Mouse (Mus musculus): ENCODE results near the gene Tmem189. TPM values are rescaled to one million over a fixed set of nuclear protein-coding genes. Genes with fewer than 3 reads are reported as not detected.

Gene Tmem189
- polyA plus RNA-seq, 1 experiment from 2014 or later = 28.6 TPM

DNA sequence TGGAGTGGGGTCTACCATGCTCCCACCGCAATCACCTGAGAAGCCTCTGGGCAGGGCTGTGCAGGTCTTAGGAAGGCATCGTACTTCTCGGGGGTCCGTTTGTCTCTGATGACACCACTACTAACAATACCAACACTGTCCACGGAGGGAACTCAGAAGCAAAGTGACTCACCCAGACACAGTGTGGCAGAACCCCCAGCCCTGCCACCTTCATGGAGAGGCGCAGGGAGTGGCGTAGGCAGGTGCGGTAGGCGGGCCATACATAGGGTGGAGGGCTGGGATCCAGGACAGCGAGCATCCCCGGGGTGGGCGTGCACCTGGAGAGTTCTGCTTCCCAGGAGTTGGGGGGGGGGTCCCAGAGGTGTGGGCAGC lies 1.5 kb downstream of the Tmem189 start:
- H3K4me1 ChIP-seq (ENCODE audit: control insufficient read depth, insufficient read depth, low read length) = peaks cover 28% of the 10 kb centered on the region
- peaks cover 4% of the 10 kb centered on the region; the same call in 1 of the 2 replicates for H3K36me3 ChIP-seq (ENCODE audit: control insufficient read depth, insufficient read depth, low read length)
- peak overlapping the region; percentile 87 for H3K4me2 ChIP-seq (ENCODE audit: low read depth, low read length)
- WGBS = 20% methylated on average over 12 of the region's 12 CpGs
- no peaks in the 10 kb centered on the region for H3K27me3 ChIP-seq (replicated peaks; ENCODE audit: control insufficient read depth, insufficient read depth, low read length)
- H3K9ac ChIP-seq (ENCODE audit: low read depth, low read length) = peak overlapping the region; percentile 92
- peak overlapping the region; percentile 85 for H3K4me3 ChIP-seq (ENCODE audit: low read length)
- no peaks in the 10 kb centered on the region for H3K9me3 ChIP-seq (ENCODE audit: control insufficient read depth, low read length)
- H3K27ac ChIP-seq (ENCODE audit: low read length) = peak overlapping the region; percentile 95
- peak; percentile 57 for ATAC-seq

DNA sequence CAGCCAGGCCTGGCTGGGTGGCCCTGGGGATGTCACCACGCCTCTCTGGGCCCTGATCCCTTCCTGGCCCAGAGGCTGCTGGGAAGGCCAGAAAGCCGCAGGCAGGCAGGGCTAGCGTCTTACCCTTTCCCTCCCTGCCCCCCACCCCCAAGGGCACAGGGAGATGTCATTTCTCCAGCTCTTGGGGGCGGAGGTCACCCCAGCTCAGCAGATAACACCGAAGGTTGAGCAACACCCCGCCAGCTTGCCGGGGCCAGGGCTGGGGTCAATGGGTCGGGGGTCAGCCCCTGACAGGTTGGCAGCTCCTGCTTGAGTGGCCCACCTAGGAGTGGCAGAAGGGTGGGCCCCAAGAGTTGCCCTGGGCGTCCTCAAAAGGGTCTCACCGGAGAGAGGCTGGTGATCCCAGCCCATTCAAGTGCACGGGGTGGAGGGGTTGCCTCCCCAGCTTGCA lies 1.9 kb downstream of the Tmem189 start:
- Histone ChIP-seq H3K9ac (ENCODE audit: low read depth, low read length) (peak overlapping the region; percentile 92), H3K27me3 (replicated peaks; ENCODE audit: control insufficient read depth, insufficient read depth, low read length) (no peaks in the 10 kb centered on the region), H3K4me3 (ENCODE audit: low read length) (0 out of 2 replicates have a peak overlapping the region, but pooled peaks have one; percentile 85), H3K9me3 (ENCODE audit: control insufficient read depth, low read length) (no peaks in the 10 kb centered on the region), H3K4me1 (ENCODE audit: control insufficient read depth, insufficient read depth, low read length) (peaks cover 28% of the 10 kb centered on the region), H3K36me3 (ENCODE audit: control insufficient read depth, insufficient read depth, low read length) (peaks cover 4% of the 10 kb centered on the region; the same call in 1 of the 2 replicates), H3K4me2 (ENCODE audit: low read depth, low read length) (peak overlapping the region; percentile 87), H3K27ac (ENCODE audit: low read length) (peak overlapping the region; percentile 95)
- 46% methylated on average over 11 of the region's 11 CpGs for WGBS
- peak; percentile 10 for ATAC-seq

DNA sequence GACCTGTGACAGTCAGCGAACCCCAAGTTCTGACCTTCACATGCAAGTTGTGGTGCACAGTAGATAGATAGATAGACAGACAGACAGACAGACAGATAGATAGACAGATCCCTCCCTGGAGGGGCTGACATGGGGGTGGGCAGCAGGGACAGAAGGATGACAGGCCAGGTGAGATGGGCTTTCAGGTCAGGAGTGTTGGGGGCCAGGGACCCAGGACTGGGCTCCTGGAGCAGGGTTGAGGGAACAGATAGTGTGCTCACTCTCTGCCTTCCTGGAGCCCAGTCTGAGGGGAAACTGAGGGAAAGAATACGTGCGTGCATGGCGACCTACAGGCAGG lies 2.4 kb downstream of the Tmem189 start:
- Histone ChIP-seq H3K9ac (ENCODE audit: low read depth, low read length) (peak overlapping the region; percentile 20; the same call in 1 of the 2 replicates), H3K9me3 (ENCODE audit: control insufficient read depth, low read length) (no peaks in the 10 kb centered on the region), H3K36me3 (ENCODE audit: control insufficient read depth, insufficient read depth, low read length) (peaks cover 4% of the 10 kb centered on the region; the same call in 1 of the 2 replicates), H3K27ac (ENCODE audit: low read length) (no peak overlapping the region), H3K27me3 (replicated peaks; ENCODE audit: control insufficient read depth, insufficient read depth, low read length) (no peaks in the 10 kb centered on the region), H3K4me3 (ENCODE audit: low read length) (no peak overlapping the region), H3K4me1 (ENCODE audit: control insufficient read depth, insufficient read depth, low read length) (peaks cover 28% of the 10 kb centered on the region), H3K4me2 (ENCODE audit: low read depth, low read length) (no peak overlapping the region)
- 91% methylated on average over 4 of the region's 4 CpGs for WGBS
- no peak for ATAC-seq

DNA sequence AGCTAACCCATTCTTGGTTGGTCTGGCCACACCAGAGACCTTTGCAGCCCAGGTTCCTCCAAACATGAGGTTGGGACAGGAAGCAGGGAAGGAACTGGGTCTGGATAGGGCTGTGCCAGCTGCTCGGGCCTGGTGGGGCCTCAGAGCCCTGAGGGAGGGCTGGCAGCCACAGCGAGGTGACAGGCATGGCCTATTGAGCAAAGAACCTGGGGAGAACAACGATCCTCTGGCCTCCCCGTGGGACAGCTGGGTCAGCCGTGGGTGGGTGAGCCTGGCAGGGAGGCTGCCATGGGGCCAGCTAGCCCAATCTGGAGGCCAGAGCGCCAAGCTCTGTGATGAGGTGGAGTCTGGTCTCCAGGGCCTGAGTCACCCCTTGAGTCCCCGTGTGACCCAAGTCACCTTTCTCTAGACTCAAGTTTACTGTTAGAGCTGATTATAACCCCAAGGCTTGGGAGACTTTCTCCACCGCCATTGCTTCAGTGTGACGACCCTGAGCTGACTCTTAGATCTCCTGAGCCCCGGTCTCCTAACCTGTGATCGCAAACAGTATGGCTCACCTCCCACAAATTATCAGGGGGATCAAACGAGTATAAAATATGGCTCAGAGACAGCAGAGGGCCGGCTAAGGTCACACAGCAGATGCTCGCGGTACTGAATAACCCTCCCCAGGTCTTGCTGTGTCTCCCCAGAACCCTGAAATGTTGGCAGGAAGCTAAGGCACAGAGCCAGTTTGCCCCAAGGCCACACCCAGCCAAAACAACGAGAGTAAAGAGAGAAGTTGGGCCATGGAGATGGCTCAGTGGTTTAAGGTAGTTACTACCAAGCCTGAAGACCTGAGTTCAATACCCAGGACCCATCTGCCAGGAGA lies 3.0 kb downstream of the Tmem189 start:
- no peak overlapping the region for H3K27ac ChIP-seq (ENCODE audit: low read length)
- H3K4me1 ChIP-seq (ENCODE audit: control insufficient read depth, insufficient read depth, low read length) = peaks cover 23% of the 10 kb centered on the region
- WGBS = 79% methylated on average over 16 of the region's 16 CpGs
- ATAC-seq = no peak
- H3K4me3 ChIP-seq (ENCODE audit: low read length) = no peak overlapping the region
- H3K27me3 ChIP-seq (replicated peaks; ENCODE audit: control insufficient read depth, insufficient read depth, low read length) = no peaks in the 10 kb centered on the region
- H3K9ac ChIP-seq (ENCODE audit: low read depth, low read length) = no peak overlapping the region
- H3K9me3 ChIP-seq (ENCODE audit: control insufficient read depth, low read length) = no peaks in the 10 kb centered on the region
- H3K4me2 ChIP-seq (ENCODE audit: low read depth, low read length) = no peak overlapping the region
- H3K36me3 ChIP-seq (ENCODE audit: control insufficient read depth, insufficient read depth, low read length) = peaks cover 4% of the 10 kb centered on the region; the same call in 1 of the 2 replicates

DNA sequence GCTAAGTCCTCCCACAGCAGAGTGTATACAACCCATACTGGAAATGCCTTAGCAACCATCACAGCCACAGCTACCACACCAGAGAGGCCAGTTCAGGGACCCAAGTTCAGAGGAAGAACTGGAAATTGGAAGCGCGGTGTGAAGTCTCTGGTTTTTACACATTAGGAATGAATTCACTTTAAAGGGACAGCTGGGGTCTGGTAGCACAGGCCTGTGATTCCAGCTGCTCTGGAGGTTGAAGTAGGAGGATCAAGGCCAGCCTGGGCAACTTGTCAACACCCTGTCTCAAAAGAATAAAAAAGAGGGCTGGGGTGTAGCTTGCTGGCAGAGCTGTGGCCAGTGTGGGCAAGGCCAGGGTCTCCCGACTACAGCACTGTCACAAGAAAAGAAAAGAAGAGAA lies 3.8 kb downstream of the Tmem189 start:
- Histone ChIP-seq H3K9ac (ENCODE audit: low read depth, low read length) (no peak overlapping the region), H3K27me3 (replicated peaks; ENCODE audit: control insufficient read depth, insufficient read depth, low read length) (no peaks in the 10 kb centered on the region), H3K27ac (ENCODE audit: low read length) (no peak overlapping the region), H3K4me3 (ENCODE audit: low read length) (no peak overlapping the region), H3K9me3 (ENCODE audit: control insufficient read depth, low read length) (no peaks in the 10 kb centered on the region), H3K4me1 (ENCODE audit: control insufficient read depth, insufficient read depth, low read length) (peaks cover 16% of the 10 kb centered on the region), H3K4me2 (ENCODE audit: low read depth, low read length) (no peak overlapping the region), H3K36me3 (ENCODE audit: control insufficient read depth, insufficient read depth, low read length) (no peaks in the 10 kb centered on the region)
- 74% methylated on average over 3 of the region's 3 CpGs for WGBS
- ATAC-seq = no peak

DNA sequence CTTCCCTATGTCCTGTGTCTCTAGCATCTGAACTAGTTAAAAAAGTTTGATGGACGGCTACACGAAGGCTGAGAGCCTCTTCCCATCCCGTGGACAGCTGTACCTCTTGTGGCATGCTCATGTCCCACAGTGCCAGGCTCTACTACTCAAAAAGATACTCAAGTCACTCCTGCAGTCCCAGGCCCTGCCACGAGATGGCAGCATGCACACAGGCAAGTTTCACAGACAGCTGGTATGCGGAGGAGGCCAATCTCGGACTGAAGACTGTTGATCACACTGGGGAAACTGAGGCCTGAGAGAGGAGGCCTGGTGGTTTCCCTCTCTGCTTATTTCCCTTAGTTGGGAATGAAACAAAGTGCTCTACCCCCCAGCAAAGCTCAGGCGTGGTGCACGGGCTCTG lies 4.5 kb downstream of the Tmem189 start:
- peaks cover 10% of the 10 kb centered on the region; the same call in 1 of the 2 replicates for H3K4me1 ChIP-seq (ENCODE audit: control insufficient read depth, insufficient read depth, low read length)
- no peaks in the 10 kb centered on the region for H3K27me3 ChIP-seq (replicated peaks; ENCODE audit: control insufficient read depth, insufficient read depth, low read length)
- H3K4me2 ChIP-seq (ENCODE audit: low read depth, low read length) = no peak overlapping the region
- H3K36me3 ChIP-seq (ENCODE audit: control insufficient read depth, insufficient read depth, low read length) = no peaks in the 10 kb centered on the region
- ATAC-seq = no peak
- 8% methylated on average over 8 of the region's 8 CpGs for WGBS
- H3K27ac ChIP-seq (ENCODE audit: low read length) = no peak overlapping the region
- no peaks in the 10 kb centered on the region for H3K9me3 ChIP-seq (ENCODE audit: control insufficient read depth, low read length)
- no peak overlapping the region for H3K9ac ChIP-seq (ENCODE audit: low read depth, low read length)
- H3K4me3 ChIP-seq (ENCODE audit: low read length) = no peak overlapping the region

DNA sequence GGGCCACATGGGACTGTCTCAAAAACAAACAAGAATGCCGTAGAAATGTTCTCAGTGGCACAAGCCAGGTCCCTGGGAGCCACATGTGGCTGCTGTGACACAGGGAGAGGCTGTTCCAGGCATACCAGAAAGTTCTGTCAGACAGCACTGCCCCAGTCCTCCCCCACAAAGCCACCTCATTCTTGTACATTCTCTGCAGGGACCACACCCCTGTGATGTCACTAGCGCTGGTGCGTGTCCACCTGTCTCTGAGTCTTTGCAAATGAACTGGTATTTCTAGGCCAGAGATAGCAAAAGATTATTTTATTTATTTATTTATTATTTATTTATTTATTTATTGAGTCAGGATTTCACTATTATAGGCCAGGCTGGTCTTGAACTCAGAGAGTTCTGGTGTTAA lies 5.9 kb downstream of the Tmem189 start:
- WGBS = 71% methylated on average over 3 of the region's 3 CpGs
- ATAC-seq = no peak
- H3K27ac ChIP-seq (ENCODE audit: low read length) = no peak overlapping the region

DNA sequence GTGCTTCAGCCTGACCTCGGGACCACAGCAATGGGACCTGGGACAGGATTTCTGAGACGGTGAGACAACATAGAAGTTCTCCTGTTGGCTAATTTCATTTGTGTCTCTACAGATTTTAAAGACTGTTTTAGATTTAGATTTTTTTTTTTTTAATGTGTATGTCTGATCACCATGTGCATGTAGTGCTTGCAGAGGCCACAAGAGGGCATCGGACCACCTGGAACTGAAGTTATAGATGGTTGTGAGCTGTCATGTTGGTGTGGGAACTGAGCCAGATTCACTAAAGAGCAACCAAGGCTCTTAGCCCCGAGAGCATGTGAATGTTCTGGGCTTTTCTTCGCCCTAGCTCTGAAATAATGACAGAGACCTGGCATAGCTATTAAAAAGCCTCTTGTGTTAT lies 9.0 kb downstream of the Tmem189 start:
- no peaks in the 10 kb centered on the region for H3K36me3 ChIP-seq (ENCODE audit: control insufficient read depth, insufficient read depth, low read length)
- H3K9ac ChIP-seq (ENCODE audit: low read depth, low read length) = no peak overlapping the region
- WGBS = 48% methylated on average over 5 of the region's 5 CpGs
- no peak for ATAC-seq
- H3K4me2 ChIP-seq (ENCODE audit: low read depth, low read length) = no peak overlapping the region
- no peak overlapping the region for H3K27ac ChIP-seq (ENCODE audit: low read length)
- H3K4me1 ChIP-seq (ENCODE audit: control insufficient read depth, insufficient read depth, low read length) = 0 out of 2 replicates have a peak, but pooled peaks cover 4% of the 10 kb centered on the region
- H3K4me3 ChIP-seq (ENCODE audit: low read length) = no peak overlapping the region
- no peaks in the 10 kb centered on the region for H3K27me3 ChIP-seq (replicated peaks; ENCODE audit: control insufficient read depth, insufficient read depth, low read length)
- no peaks in the 10 kb centered on the region for H3K9me3 ChIP-seq (ENCODE audit: control insufficient read depth, low read length)

More for the DNA sequence above, 5.9 kb downstream of the Tmem189 start:
- peaks cover 12% of the 10 kb centered on the region; the same call in 1 of the 2 replicates for H3K4me1 ChIP-seq (ENCODE audit: control insufficient read depth, insufficient read depth, low read length)
- no peaks in the 10 kb centered on the region for H3K27me3 ChIP-seq (replicated peaks; ENCODE audit: control insufficient read depth, insufficient read depth, low read length)
- H3K4me3 ChIP-seq (ENCODE audit: low read length) = no peak overlapping the region
- no peaks in the 10 kb centered on the region for H3K9me3 ChIP-seq (ENCODE audit: control insufficient read depth, low read length)
- H3K9ac ChIP-seq (ENCODE audit: low read depth, low read length) = no peak overlapping the region
- H3K36me3 ChIP-seq (ENCODE audit: control insufficient read depth, insufficient read depth, low read length) = no peaks in the 10 kb centered on the region
- no peak overlapping the region for H3K4me2 ChIP-seq (ENCODE audit: low read depth, low read length)

DNA sequence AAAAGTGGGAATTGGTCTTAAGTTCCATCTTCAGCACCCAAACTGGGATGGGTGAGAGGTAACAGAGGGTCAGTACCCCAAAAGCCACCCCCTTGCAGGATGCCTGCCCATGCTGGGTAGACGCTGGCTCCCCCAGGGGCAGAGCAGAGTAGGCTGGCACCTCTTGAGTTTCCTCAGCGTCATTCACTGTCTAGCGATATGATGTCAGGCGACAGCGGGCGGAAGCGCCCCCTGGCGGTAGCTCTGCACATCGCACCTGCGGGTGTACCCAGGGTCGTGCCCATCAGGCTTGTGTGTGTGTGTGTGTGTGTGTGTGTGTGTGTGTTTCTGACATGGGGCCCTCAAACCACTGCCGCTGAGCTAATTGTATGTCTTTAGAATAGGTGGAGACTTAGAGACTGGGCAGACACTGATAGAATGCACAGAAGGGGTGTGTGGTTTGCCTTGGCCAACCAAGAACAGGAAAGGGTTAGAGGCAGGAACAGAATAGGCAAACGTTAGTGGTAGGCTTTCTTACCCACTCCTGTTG lies 9.7 kb downstream of the Tmem189 start:
- H3K4me2 ChIP-seq (ENCODE audit: low read depth, low read length) = no peak overlapping the region
- no peak overlapping the region for H3K4me3 ChIP-seq (ENCODE audit: low read length)
- H3K36me3 ChIP-seq (ENCODE audit: control insufficient read depth, insufficient read depth, low read length) = no peaks in the 10 kb centered on the region
- no peaks in the 10 kb centered on the region for H3K27me3 ChIP-seq (replicated peaks; ENCODE audit: control insufficient read depth, insufficient read depth, low read length)
- 0 out of 2 replicates have a peak, but pooled peaks cover 4% of the 10 kb centered on the region for H3K4me1 ChIP-seq (ENCODE audit: control insufficient read depth, insufficient read depth, low read length)
- 2% methylated on average over 13 of the region's 13 CpGs for WGBS
- H3K9me3 ChIP-seq (ENCODE audit: control insufficient read depth, low read length) = no peaks in the 10 kb centered on the region
- H3K27ac ChIP-seq (ENCODE audit: low read length) = no peak overlapping the region
- no peak overlapping the region for H3K9ac ChIP-seq (ENCODE audit: low read depth, low read length)
- ATAC-seq = peak; percentile 76

Data from intestine, embryonic 16.5 days (tissue).